Mouse (Mus musculus): ENCODE measurements around the gene Spata5. TPM values are rescaled to one million over a fixed set of nuclear protein-coding genes. Genes with fewer than 3 reads are reported as not detected.

The Spata5 gene
- total and polyA plus RNA-seq, 3 experiments, result 35.0 to 52.9 (median 49.7) TPM

DNA sequence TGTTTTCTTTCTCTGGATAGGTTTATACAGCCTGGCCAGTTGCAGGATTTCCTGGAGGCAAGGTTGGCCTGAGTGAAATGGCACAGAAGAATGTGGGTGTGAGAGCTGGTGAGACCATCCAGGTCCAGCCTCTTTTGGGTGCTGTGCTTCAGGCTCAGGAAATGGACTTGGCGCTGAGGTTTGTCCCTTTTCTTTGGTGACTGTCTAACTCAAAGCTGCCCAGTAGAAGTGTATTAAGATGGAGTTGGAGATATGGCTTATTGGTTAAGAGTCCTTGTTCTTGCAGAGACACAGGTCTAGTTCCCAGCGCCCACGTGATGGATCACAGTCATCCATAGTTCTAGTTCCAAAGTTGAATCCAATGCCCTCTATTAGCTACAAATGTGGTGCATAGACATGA lies 6.4 kb downstream of the Spata5 start:
- no peak for DNase-seq (ENCODE audit: extremely low read depth)
- Histone ChIP-seq H3K4me2 (ENCODE audit: insufficient read depth, low read depth, poor library complexity, severe bottlenecking) (no peak overlapping the region), H3K27me3 (replicated peaks) (no peaks in the 10 kb centered on the region), H3K4me1 (ENCODE audit: control insufficient read depth in 1 of 2, insufficient read depth in 2 of 2) (peaks cover 4 to 19% of the 10 kb centered on the region in 2 experiments), H3K4me3 (replicated peaks in 1 of 3; ENCODE audit: low read depth in 2 of 3, low read length in 2 of 3, poor library complexity in 1 of 3) (no peak overlapping the region), H3K9me3 (replicated peaks; ENCODE audit: low read length) (no peaks in the 10 kb centered on the region), H3K27ac (ENCODE audit: insufficient read depth, low read depth) (no peak overlapping the region), H3K9ac (ENCODE audit: insufficient read depth, low read depth) (no peak overlapping the region), H3K79me2 (replicated peaks; ENCODE audit: control insufficient read depth, extremely low read depth, insufficient read depth, poor library complexity, severe bottlenecking) (peaks cover 30% of the 10 kb centered on the region), H3K36me3 (replicated peaks in 1 of 2; ENCODE audit: control insufficient read depth in 1 of 2, insufficient read depth in 1 of 2, low read length in 1 of 2) (peaks cover 14 to 63% of the 10 kb centered on the region in 2 experiments)
- dilution Hi-C loops (cut with MboI; ENCODE audit: extremely low pct_ligation_motif_present, extremely low pct_unique_long_range_greater_than_20kb, low sequenced_read_pairs), result no loop called here
- no peak for TF ChIP-seq JUN (IDR thresholded peaks at IDR 0.05; ENCODE audit: insufficient read depth, low read depth, low read length)
- TF ChIP-seq USF1 (IDR thresholded peaks at IDR 0.05; ENCODE audit: low read depth, low read length), result no peak
- no peak for TF ChIP-seq MAFK (IDR thresholded peaks at IDR 0.05; ENCODE audit: insufficient replicate concordance, low read length)
- TF ChIP-seq SMC3 (IDR thresholded peaks at IDR 0.05; ENCODE audit: low read depth, low read length), result no peak
- in situ Hi-C loops (cut with MboI; ENCODE audit: low pct_ligation_motif_present, low pct_unique_long_range_greater_than_20kb, low sequenced_read_pairs), result no loop called here

DNA sequence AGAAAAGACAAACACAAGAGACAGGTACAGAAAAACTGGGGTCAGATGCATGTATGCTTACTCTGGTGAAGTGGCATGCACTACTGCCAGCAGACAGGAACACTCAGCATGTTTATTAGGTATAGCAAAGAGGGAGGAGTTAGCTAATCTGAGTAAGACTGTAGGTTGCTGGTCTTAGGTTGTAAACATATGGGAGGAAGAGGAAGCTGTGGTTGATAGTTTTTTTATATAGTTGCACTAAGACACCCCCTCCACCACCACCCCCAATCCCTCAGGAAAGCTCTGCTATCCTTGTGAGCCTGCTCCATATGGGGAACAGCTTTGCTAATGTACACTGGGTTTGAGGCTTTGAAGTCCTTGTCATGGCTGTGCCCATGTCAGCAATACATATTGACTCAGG lies 10.7 kb downstream of the Spata5 start:
- in situ Hi-C loops (cut with MboI; ENCODE audit: low pct_ligation_motif_present, low pct_unique_long_range_greater_than_20kb, low sequenced_read_pairs) (no loop called here), dilution Hi-C loops (cut with MboI; ENCODE audit: extremely low pct_ligation_motif_present, extremely low pct_unique_long_range_greater_than_20kb, low sequenced_read_pairs) (no loop called here)
- H3K4me2 ChIP-seq (ENCODE audit: insufficient read depth, low read depth, poor library complexity, severe bottlenecking), result no peak overlapping the region
- H3K27ac ChIP-seq (ENCODE audit: insufficient read depth, low read depth), result no peak overlapping the region
- H3K27me3 ChIP-seq (replicated peaks), result no peaks in the 10 kb centered on the region
- no peak for TF ChIP-seq RCOR1 (conservative IDR thresholded peaks at IDR 0.05; ENCODE audit: low read depth, low read length)
- no peak for TF ChIP-seq GABPA (IDR thresholded peaks at IDR 0.05; ENCODE audit: insufficient replicate concordance, low read depth, low read length)
- no peak for TF ChIP-seq POLR2AphosphoS2 (IDR thresholded peaks at IDR 0.05; ENCODE audit: low read depth, low read length)
- TF ChIP-seq UBTF (IDR thresholded peaks at IDR 0.05; ENCODE audit: low read depth, low read length), result no peak
- no peak for TF ChIP-seq SIN3A (IDR thresholded peaks at IDR 0.05; ENCODE audit: low read length)
- TF ChIP-seq KAT2A (IDR thresholded peaks at IDR 0.05; ENCODE audit: insufficient replicate concordance, low read length), result no peak
- TF ChIP-seq CHD2 (IDR thresholded peaks at IDR 0.05; ENCODE audit: low read length), result no peak
- no peak for TF ChIP-seq ETS1 (conservative IDR thresholded peaks at IDR 0.05; ENCODE audit: low read depth, low read length)
- no peak for TF ChIP-seq ZMIZ1 (IDR thresholded peaks at IDR 0.05; ENCODE audit: low read depth, low read length)
- TF ChIP-seq ZNF384 (IDR thresholded peaks at IDR 0.05; ENCODE audit: low read depth, low read length), result no peak
- no peak for TF ChIP-seq POLR2A (IDR thresholded peaks at IDR 0.05; ENCODE audit: low read depth, low read length)
- TF ChIP-seq USF1 (IDR thresholded peaks at IDR 0.05; ENCODE audit: low read depth, low read length), result no peak
- TF ChIP-seq MYC (IDR thresholded peaks at IDR 0.05; ENCODE audit: low read depth, low read length), result no peak
- TF ChIP-seq NELFE (IDR thresholded peaks at IDR 0.05; ENCODE audit: low read depth, low read length), result no peak
- no peak for TF ChIP-seq EP300 (IDR thresholded peaks at IDR 0.05; ENCODE audit: low read length)
- peaks cover 16 to 78% of the 10 kb centered on the region in 2 experiments for H3K36me3 ChIP-seq (replicated peaks in 1 of 2; ENCODE audit: control insufficient read depth in 1 of 2, insufficient read depth in 1 of 2, low read length in 1 of 2)
- no peak for DNase-seq (ENCODE audit: extremely low read depth)
- H3K79me2 ChIP-seq (replicated peaks; ENCODE audit: control insufficient read depth, extremely low read depth, insufficient read depth, poor library complexity, severe bottlenecking), result peaks cover under 1% of the 10 kb centered on the region
- H3K9ac ChIP-seq (ENCODE audit: insufficient read depth, low read depth), result no peak overlapping the region
- H3K4me1 ChIP-seq (ENCODE audit: control insufficient read depth in 1 of 2, insufficient read depth in 2 of 2), result peaks cover 0 to 5% of the 10 kb centered on the region in 2 experiments; a peak in 1 of 4 replicates
- no peaks in the 10 kb centered on the region for H3K9me3 ChIP-seq (replicated peaks; ENCODE audit: low read length)
- no peak overlapping the region for H3K4me3 ChIP-seq (replicated peaks in 1 of 3; ENCODE audit: low read depth in 2 of 3, low read length in 2 of 3, poor library complexity in 1 of 3)
